Mouse (Mus musculus): ENCODE measurements around the gene Cd300c2. TPM values are rescaled to one million over a fixed set of nuclear protein-coding genes. Genes with fewer than 3 reads are reported as not detected.

Cd300c2 gene
- polyA plus RNA-seq, 1 experiment from 2014 or later, result 8.7 TPM

GRCm38 (mm10) chr11:114965182-114965828 is 36.4 kb downstream of the Cd300c2 start:
- Histone ChIP-seq H3K4me1 (replicated peaks) (no peaks in the 10 kb centered on the region), H3K36me3 (replicated peaks) (no peaks in the 10 kb centered on the region), H3K4me3 (replicated peaks) (no peak overlapping the region), H3K9me3 (replicated peaks) (no peaks in the 10 kb centered on the region), H3K27me3 (no peaks in the 10 kb centered on the region), H3K27ac (replicated peaks) (no peak overlapping the region), H3K9ac (no peak overlapping the region), H3K4me2 (no peak overlapping the region)
- WGBS (ENCODE audit: insufficient replicate concordance), result 12% methylated on average over 3 of the region's 3 CpGs
- ATAC-seq (ENCODE audit: insufficient read depth), result peak; percentile 54

- ATAC-seq (ENCODE audit: insufficient read depth), result no peak
- no peak overlapping the region for H3K27ac ChIP-seq (replicated peaks)
- no peaks in the 10 kb centered on the region for H3K27me3 ChIP-seq
- H3K4me3 ChIP-seq (replicated peaks), result no peak overlapping the region
- no peaks in the 10 kb centered on the region for H3K36me3 ChIP-seq (replicated peaks)
- H3K4me2 ChIP-seq, result no peak overlapping the region
- WGBS (ENCODE audit: insufficient replicate concordance), result 24% methylated on average over 1 of the region's 1 CpGs
- H3K4me1 ChIP-seq (replicated peaks), result no peaks in the 10 kb centered on the region
- no peak overlapping the region for H3K9ac ChIP-seq
- H3K9me3 ChIP-seq (replicated peaks), result no peaks in the 10 kb centered on the region
Observed at GRCm38 (mm10) chr11:114960369-114960768, 41.3 kb downstream of the Cd300c2 start.

Other genes starting within 250 kb of the Cd300c2 start
- gene Kif19a, start 236.5 kb downstream of the Cd300c2 start, polyA plus RNA-seq (2015; fragmentation: Nextera tagmentation; extraction: Ambion mirVana), result 0.07 TPM in 2 replicates
- gene Btbd17, start 205.9 kb downstream of the Cd300c2 start, polyA plus RNA-seq (2015; fragmentation: Nextera tagmentation; extraction: Ambion mirVana), result 0.25 TPM in 1 of 2 replicates, not detected in the other
- not detected in 2 replicates for gene Gpr142, start 203.0 kb downstream of the Cd300c2 start, polyA plus RNA-seq (2015; fragmentation: Nextera tagmentation; extraction: Ambion mirVana)
- 15.9 and 19.0 TPM in 2 replicates for gene Gprc5c, start 150.7 kb downstream of the Cd300c2 start, polyA plus RNA-seq (2015; fragmentation: Nextera tagmentation; extraction: Ambion mirVana)
- 7.3 and 7.8 TPM in 2 replicates for gene Cd300a, start 111.8 kb downstream of the Cd300c2 start, polyA plus RNA-seq (2015; fragmentation: Nextera tagmentation; extraction: Ambion mirVana)
- 1.3 and 1.5 TPM in 2 replicates for gene Cd300lb, start 67.5 kb downstream of the Cd300c2 start, polyA plus RNA-seq (2015; fragmentation: Nextera tagmentation; extraction: Ambion mirVana)
- gene Cd300c, start 32.7 kb downstream of the Cd300c2 start, polyA plus RNA-seq (2015; fragmentation: Nextera tagmentation; extraction: Ambion mirVana), result not detected in 2 replicates
- gene Cd300ld, start 12.0 kb downstream of the Cd300c2 start, polyA plus RNA-seq (2015; fragmentation: Nextera tagmentation; extraction: Ambion mirVana), result 1.2 and 1.3 TPM in 2 replicates
- gene Cd300ld2, start 14.3 kb upstream of the Cd300c2 start, polyA plus RNA-seq (2015; fragmentation: Nextera tagmentation; extraction: Ambion mirVana), result not detected in 2 replicates
- not detected in 2 replicates for gene Cd300ld4, start 25.1 kb upstream of the Cd300c2 start, polyA plus RNA-seq (2015; fragmentation: Nextera tagmentation; extraction: Ambion mirVana)
- not detected in 2 replicates for gene Cd300ld5, start 35.9 kb upstream of the Cd300c2 start, polyA plus RNA-seq (2015; fragmentation: Nextera tagmentation; extraction: Ambion mirVana)
- gene Cd300ld3, start 46.5 kb upstream of the Cd300c2 start, polyA plus RNA-seq (2015; fragmentation: Nextera tagmentation; extraction: Ambion mirVana), result not detected in 2 replicates
- gene Cd300e, start 60.3 kb upstream of the Cd300c2 start, polyA plus RNA-seq (2015; fragmentation: Nextera tagmentation; extraction: Ambion mirVana), result 0.67 and 0.89 TPM in 2 replicates
- gene Rab37, start 89.6 kb upstream of the Cd300c2 start, polyA plus RNA-seq (2015; fragmentation: Nextera tagmentation; extraction: Ambion mirVana), result 2.2 and 2.3 TPM in 2 replicates
- gene Cd300lf, start 132.1 kb upstream of the Cd300c2 start, polyA plus RNA-seq (2015; fragmentation: Nextera tagmentation; extraction: Ambion mirVana), result 4.5 and 4.8 TPM in 2 replicates
- gene Slc9a3r1, start 161.5 kb upstream of the Cd300c2 start, polyA plus RNA-seq (2015; fragmentation: Nextera tagmentation; extraction: Ambion mirVana), result 76.4 and 82.1 TPM in 2 replicates
- gene Tmem104, start 185.6 kb upstream of the Cd300c2 start, polyA plus RNA-seq (2015; fragmentation: Nextera tagmentation; extraction: Ambion mirVana), result 5.1 and 6.0 TPM in 2 replicates
- 9.9 and 11.6 TPM in 2 replicates for gene Nat9, start 186.0 kb upstream of the Cd300c2 start, polyA plus RNA-seq (2015; fragmentation: Nextera tagmentation; extraction: Ambion mirVana)